Mouse (Mus musculus) liver, adult 2 months (tissue): ENCODE results near the gene Mef2d. TPM values are rescaled to one million over a fixed set of nuclear protein-coding genes. Genes with fewer than 3 reads are reported as not detected.

ENCODE experiments used
- DNase-seq: peaks from one replicate; pipeline ENCODE4 v3.0.0-alpha.2; 2011; ENCODE audit warnings: low read depth, low spot score; ENCODE audit errors: extremely low read depth
- H3K27ac ChIP-seq: fragments of 200-500 bp; replicated peaks from 2 replicates; pipeline ENCODE4 v1.5.1; 2012; ENCODE audit warnings: low read depth, mild to moderate bottlenecking, control low read depth, inconsistent platforms, low read length; ENCODE audit not compliant: insufficient read depth
- H3K27me3 ChIP-seq: fragments of 200-500 bp; 2 replicates; pipeline ENCODE4 v1.6.1; 2012; ENCODE audit warnings: mild to moderate bottlenecking, moderate library complexity, low read length, inconsistent platforms; ENCODE audit not compliant: control insufficient read depth, insufficient read depth
- H3K36me3 ChIP-seq: fragments of 200-500 bp; 2 replicates; pipeline ENCODE4 v1.6.1; 2012; ENCODE audit warnings: low read length, inconsistent platforms; ENCODE audit not compliant: control insufficient read depth, insufficient read depth
- H3K4me1 ChIP-seq: fragments of 200-500 bp; 2 replicates; pipeline ENCODE4 v1.6.1; 2011; ENCODE audit warnings: low read length; ENCODE audit not compliant: control insufficient read depth, insufficient read depth
- H3K4me3 ChIP-seq: fragments of 200-500 bp; 2 replicates; pipeline ENCODE4 v1.5.1; 2011; ENCODE audit warnings: low read depth, mild to moderate bottlenecking, control low read depth, low read length, moderate library complexity; ENCODE audit not compliant: insufficient read depth
- H3K79me2 ChIP-seq: fragments of 200-500 bp; 2 replicates; pipeline ENCODE4 v1.6.1; 2012; ENCODE audit warnings: inconsistent platforms, mild to moderate bottlenecking, low read length, moderate library complexity; ENCODE audit not compliant: control insufficient read depth, insufficient read depth
- H3K9ac ChIP-seq: fragments of 200-500 bp; 2 replicates; pipeline ENCODE4 v1.6.1; 2012; ENCODE audit warnings: low read depth, mild to moderate bottlenecking, control low read depth, inconsistent platforms, low read length
- CTCF ChIP-seq: fragments of 200-500 bp; IDR thresholded peaks from 2 replicates; pipeline ENCODE4 v1.5.1; 2011; ENCODE audit warnings: low read depth, low read length, control low read depth
- POLR2A ChIP-seq: fragments of 200-500 bp; IDR thresholded peaks from 2 replicates; pipeline ENCODE4 v1.6.1; 2011; ENCODE audit warnings: low read length, control low read depth; ENCODE audit not compliant: insufficient read depth; ENCODE audit errors: extremely low read depth
- WGBS: fragments of 180-500 bp; shearing (Covaris S2); methylation state at CpG from one replicate; pipeline ENCODE4 v1.1.7; 2018; 5-methylcytosine and 5-hydroxymethylcytosine counted together
- polyA plus RNA-seq: library from polyadenylated mRNA; depleted of rRNA; stranded (reverse); fragments of >200 nt; gene quantifications from 2 replicates; pipeline ENCODE4 v1.2.3, GENCODE M21; 2012
- total RNA-seq: library from RNA; depleted of rRNA; stranded (reverse); fragments of >200 nt; gene quantifications from 2 replicates; pipeline ENCODE4 v1.2.3, GENCODE M21; 2014

The Mef2d gene
- total and polyA plus RNA-seq, 2 experiments = 3.7 to 22.2 TPM

GRCm38 (mm10) chr3:88162259-88162658 is 20.1 kb downstream of the Mef2d start:
- WGBS = 52% methylated on average over 8 of the region's 8 CpGs

GRCm38 (mm10) chr3:88162811-88163210 is 20.6 kb downstream of the Mef2d start:
- no peak for DNase-seq
- WGBS = 91% methylated on average over 4 of the region's 4 CpGs
- Histone ChIP-seq H3K36me3 (peaks cover 58% of the 10 kb centered on the region), H3K4me1 (peaks cover 17% of the 10 kb centered on the region), H3K4me3 (no peak overlapping the region), H3K79me2 (peaks cover 9% of the 10 kb centered on the region; the same call in 1 of the 2 replicates), H3K27me3 (no peaks in the 10 kb centered on the region), H3K27ac (no peak overlapping the region), H3K9ac (no peak overlapping the region)
- no peak for TF ChIP-seq CTCF
- TF ChIP-seq POLR2A = no peak

More at GRCm38 (mm10) chr3:88162259-88162658, 20.1 kb downstream of the Mef2d start:
- peaks cover 8% of the 10 kb centered on the region; the same call in 1 of the 2 replicates for H3K79me2 ChIP-seq
- peaks cover 54% of the 10 kb centered on the region for H3K36me3 ChIP-seq
- H3K4me1 ChIP-seq = peaks cover 17% of the 10 kb centered on the region
- DNase-seq = no peak
- TF ChIP-seq CTCF (no peak), POLR2A (no peak)
- no peak overlapping the region for H3K4me3 ChIP-seq
- H3K27ac ChIP-seq = no peak overlapping the region
- no peak overlapping the region for H3K9ac ChIP-seq
- H3K27me3 ChIP-seq = no peaks in the 10 kb centered on the region

GRCm38 (mm10) chr3:88163847-88164246 is 21.7 kb downstream of the Mef2d start:
- no peak for TF ChIP-seq CTCF
- no peak for TF ChIP-seq POLR2A
- H3K4me1 ChIP-seq = peaks cover 17% of the 10 kb centered on the region
- H3K4me3 ChIP-seq = no peak overlapping the region
- DNase-seq = no peak
- H3K79me2 ChIP-seq = peaks cover 6% of the 10 kb centered on the region; the same call in 1 of the 2 replicates
- peaks cover 56% of the 10 kb centered on the region for H3K36me3 ChIP-seq
- H3K9ac ChIP-seq = no peak overlapping the region
- H3K27ac ChIP-seq = no peak overlapping the region
- WGBS = 54% methylated on average over 3 of the region's 3 CpGs
- H3K27me3 ChIP-seq = no peaks in the 10 kb centered on the region

GRCm38 (mm10) chr3:88164263-88164662 is 22.1 kb downstream of the Mef2d start:
- H3K9ac ChIP-seq = no peak overlapping the region
- H3K4me3 ChIP-seq = no peak overlapping the region
- H3K4me1 ChIP-seq = peaks cover 17% of the 10 kb centered on the region
- no peak for DNase-seq
- H3K27ac ChIP-seq = no peak overlapping the region
- TF ChIP-seq POLR2A (no peak), CTCF (no peak)
- H3K36me3 ChIP-seq = peaks cover 55% of the 10 kb centered on the region
- 87% methylated on average over 3 of the region's 3 CpGs for WGBS
- peaks cover 3% of the 10 kb centered on the region; the same call in 1 of the 2 replicates for H3K79me2 ChIP-seq
- no peaks in the 10 kb centered on the region for H3K27me3 ChIP-seq

GRCm38 (mm10) chr3:88166056-88166455 is 23.9 kb downstream of the Mef2d start:
- 14% methylated on average over 5 of the region's 5 CpGs for WGBS
- H3K27me3 ChIP-seq = no peaks in the 10 kb centered on the region
- peaks cover 41% of the 10 kb centered on the region for H3K36me3 ChIP-seq
- no peak overlapping the region for H3K4me3 ChIP-seq
- H3K27ac ChIP-seq = peak overlapping the region; percentile 4
- TF ChIP-seq CTCF (no peak), POLR2A (no peak)
- H3K9ac ChIP-seq = no peak overlapping the region
- H3K79me2 ChIP-seq = peaks cover 3% of the 10 kb centered on the region; the same call in 1 of the 2 replicates
- peaks cover 17% of the 10 kb centered on the region for H3K4me1 ChIP-seq
- peak; percentile 81 for DNase-seq

- Histone ChIP-seq H3K9ac (no peak overlapping the region), H3K4me1 (peaks cover 11% of the 10 kb centered on the region), H3K36me3 (peaks cover 16% of the 10 kb centered on the region; the same call in 1 of the 2 replicates), H3K27me3 (no peaks in the 10 kb centered on the region), H3K27ac (no peak overlapping the region), H3K4me3 (no peak overlapping the region), H3K79me2 (peaks cover 3% of the 10 kb centered on the region; the same call in 1 of the 2 replicates)
- no peak for TF ChIP-seq POLR2A
- no peak for TF ChIP-seq CTCF
- WGBS = 87% methylated on average over 5 of the region's 5 CpGs
- no peak for DNase-seq
These were observed 28.2 kb downstream of the Mef2d start for GRCm38 (mm10) chr3:88170361-88170760.
